Mouse (Mus musculus): ENCODE measurements around the gene Cd86. TPM values are rescaled to one million over a fixed set of nuclear protein-coding genes. Genes with fewer than 3 reads are reported as not detected.

Gene Cd86
- 1.5 TPM in 1 of 2 replicates, not detected in the other for polyA plus RNA-seq (2012; ENCODE audit: insufficient read depth, low replicate concordance)

DNA sequence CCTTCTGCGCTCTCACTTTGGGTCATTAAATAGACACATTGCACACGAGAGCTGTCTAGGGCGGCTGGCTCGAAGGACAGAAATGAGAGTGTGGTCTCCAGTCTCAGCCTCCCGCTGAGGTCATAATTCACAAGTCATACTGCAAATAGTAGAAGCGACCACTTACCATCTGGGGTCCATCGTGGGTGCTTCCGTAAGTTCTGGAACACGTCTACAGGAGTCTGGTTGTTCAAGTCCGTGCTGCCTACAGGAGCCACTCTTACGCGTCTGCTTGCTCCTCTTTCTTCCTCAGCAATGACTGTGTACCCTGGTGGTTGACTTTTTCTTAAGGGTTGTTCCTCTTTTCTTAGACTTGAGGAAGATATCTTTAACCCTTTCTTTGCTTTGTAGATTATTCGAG lies at the start of gene Cd86:
TSS of gene Cd86 (minus strand) at position 300 of the 400 bp plus-strand sequence.
- TF ChIP-seq GATA1 (IDR thresholded peaks at IDR 0.05; ENCODE audit: borderline replicate concordance, low read length) (no peak), FLI1 (IDR thresholded peaks at IDR 0.05; ENCODE audit: low read length) (no peak)
- no peaks in the 10 kb centered on the region for H3K4me1 ChIP-seq
- peak within 1 kb of the TSS; percentile 78 for H3K4me3 ChIP-seq (replicated peaks)
- no peaks in the 10 kb centered on the region for H3K27me3 ChIP-seq (replicated peaks)
- H3K9me3 ChIP-seq, result no peaks in the 10 kb centered on the region
- no peaks in the 10 kb centered on the region for H3K36me3 ChIP-seq (replicated peaks; ENCODE audit: low read length)

DNA sequence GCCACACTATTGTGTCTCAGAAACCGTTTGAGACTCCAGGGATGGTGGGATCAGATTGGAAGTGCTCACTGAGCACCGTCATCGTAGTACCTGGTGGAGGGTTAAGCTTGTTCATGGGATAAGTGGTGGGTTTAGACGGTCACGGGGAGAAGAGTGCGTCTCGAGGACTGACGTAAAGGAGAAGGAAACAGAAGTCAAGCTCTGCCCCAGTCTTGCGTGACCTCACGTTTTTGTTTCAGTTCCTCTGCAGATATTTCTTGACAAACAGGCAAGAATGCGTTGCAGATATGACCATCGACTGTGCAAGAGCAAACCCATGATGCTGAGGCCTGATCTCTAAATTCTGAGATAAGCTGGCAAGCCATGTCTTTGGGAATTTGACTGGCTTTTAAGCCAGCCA lies 45.9 kb upstream of the Cd86 start:
- TF ChIP-seq FLI1 (IDR thresholded peaks at IDR 0.05; ENCODE audit: low read length) (no peak), GATA1 (IDR thresholded peaks at IDR 0.05; ENCODE audit: borderline replicate concordance, low read length) (no peak)
- Histone ChIP-seq H3K4me1 (0 out of 2 replicates have a peak, but pooled peaks cover 3% of the 10 kb centered on the region), H3K9me3 (peaks cover 8% of the 10 kb centered on the region), H3K27me3 (replicated peaks) (peaks cover 20% of the 10 kb centered on the region), H3K4me3 (replicated peaks) (no peak overlapping the region), H3K36me3 (replicated peaks; ENCODE audit: low read length) (no peaks in the 10 kb centered on the region)

DNA sequence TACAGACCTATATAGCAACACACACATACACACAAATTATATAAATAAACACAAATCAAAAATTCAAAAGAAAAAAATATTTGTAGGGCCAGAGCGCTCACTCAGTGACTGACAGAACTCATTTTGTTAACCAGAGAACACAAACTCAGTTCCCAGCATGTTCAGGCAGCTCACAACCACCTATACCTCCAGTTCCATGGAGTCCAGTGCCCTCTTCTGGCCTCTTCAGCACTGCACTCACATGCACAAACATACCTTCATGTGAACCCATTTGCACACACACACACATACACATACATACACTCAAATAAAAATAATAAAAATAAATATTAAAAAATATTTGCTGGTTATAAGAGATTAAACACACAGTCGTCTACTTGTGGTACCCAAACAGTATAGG lies 44.9 kb upstream of the Cd86 start:
- Histone ChIP-seq H3K4me1 (0 out of 2 replicates have a peak, but pooled peaks cover 3% of the 10 kb centered on the region), H3K9me3 (peaks cover 11% of the 10 kb centered on the region), H3K36me3 (replicated peaks; ENCODE audit: low read length) (no peaks in the 10 kb centered on the region), H3K4me3 (replicated peaks) (no peak overlapping the region), H3K27me3 (replicated peaks) (peaks cover 14% of the 10 kb centered on the region)
- no peak for TF ChIP-seq FLI1 (IDR thresholded peaks at IDR 0.05; ENCODE audit: low read length)
- TF ChIP-seq GATA1 (IDR thresholded peaks at IDR 0.05; ENCODE audit: borderline replicate concordance, low read length), result no peak

DNA sequence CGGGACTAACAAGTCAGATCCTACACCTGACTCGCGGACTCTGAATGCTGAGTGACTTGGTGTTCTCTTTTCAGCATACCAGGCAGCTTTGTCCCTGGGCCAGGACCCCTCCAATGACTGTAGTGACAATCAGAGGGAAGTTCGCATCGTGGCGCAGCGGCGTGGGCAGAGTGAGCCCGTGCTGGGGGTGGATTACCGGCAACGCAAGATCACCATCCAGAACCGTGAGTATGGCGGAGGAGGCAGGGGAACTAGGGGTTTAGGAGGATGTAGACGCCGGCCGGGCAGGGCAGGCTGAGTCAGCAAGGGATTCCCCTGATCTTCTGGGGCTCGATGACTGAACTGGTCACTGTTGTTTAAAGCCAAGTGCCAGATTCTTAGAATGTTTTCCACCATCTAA lies 43.5 kb upstream of the Cd86 start:
- peaks cover 11% of the 10 kb centered on the region for H3K9me3 ChIP-seq
- H3K4me3 ChIP-seq (replicated peaks), result no peak overlapping the region
- no peak for TF ChIP-seq FLI1 (IDR thresholded peaks at IDR 0.05; ENCODE audit: low read length)
- no peak for TF ChIP-seq GATA1 (IDR thresholded peaks at IDR 0.05; ENCODE audit: borderline replicate concordance, low read length)
- 0 out of 2 replicates have a peak, but pooled peaks cover 3% of the 10 kb centered on the region for H3K4me1 ChIP-seq
- peaks cover 8% of the 10 kb centered on the region for H3K27me3 ChIP-seq (replicated peaks)
- no peaks in the 10 kb centered on the region for H3K36me3 ChIP-seq (replicated peaks; ENCODE audit: low read length)

DNA sequence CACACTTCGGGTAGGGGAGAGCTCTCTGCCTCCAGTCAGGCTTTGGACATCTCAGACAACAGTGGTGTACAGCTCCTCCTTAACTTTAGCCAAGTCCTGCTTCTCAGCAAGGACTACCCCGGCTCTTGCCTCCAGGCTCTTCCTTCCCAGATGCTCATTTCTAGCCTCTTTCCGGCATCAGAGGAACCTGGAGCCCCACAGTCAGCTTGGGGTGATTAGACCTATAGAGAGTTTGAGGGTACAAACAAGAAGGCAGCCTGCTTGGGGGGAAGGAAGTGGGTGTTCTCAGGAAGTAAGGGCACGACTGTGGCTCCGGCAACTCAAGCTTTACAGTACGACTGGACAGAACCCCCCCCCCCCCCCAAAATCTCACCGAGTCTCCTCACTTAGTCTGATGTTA lies 42.9 kb upstream of the Cd86 start:
- Histone ChIP-seq H3K4me1 (no peaks in the 10 kb centered on the region), H3K36me3 (replicated peaks; ENCODE audit: low read length) (no peaks in the 10 kb centered on the region), H3K27me3 (replicated peaks) (peaks cover 8% of the 10 kb centered on the region), H3K9me3 (peaks cover 11% of the 10 kb centered on the region), H3K4me3 (replicated peaks) (no peak overlapping the region)
- TF ChIP-seq GATA1 (IDR thresholded peaks at IDR 0.05; ENCODE audit: borderline replicate concordance, low read length) (no peak), FLI1 (IDR thresholded peaks at IDR 0.05; ENCODE audit: low read length) (no peak)

DNA sequence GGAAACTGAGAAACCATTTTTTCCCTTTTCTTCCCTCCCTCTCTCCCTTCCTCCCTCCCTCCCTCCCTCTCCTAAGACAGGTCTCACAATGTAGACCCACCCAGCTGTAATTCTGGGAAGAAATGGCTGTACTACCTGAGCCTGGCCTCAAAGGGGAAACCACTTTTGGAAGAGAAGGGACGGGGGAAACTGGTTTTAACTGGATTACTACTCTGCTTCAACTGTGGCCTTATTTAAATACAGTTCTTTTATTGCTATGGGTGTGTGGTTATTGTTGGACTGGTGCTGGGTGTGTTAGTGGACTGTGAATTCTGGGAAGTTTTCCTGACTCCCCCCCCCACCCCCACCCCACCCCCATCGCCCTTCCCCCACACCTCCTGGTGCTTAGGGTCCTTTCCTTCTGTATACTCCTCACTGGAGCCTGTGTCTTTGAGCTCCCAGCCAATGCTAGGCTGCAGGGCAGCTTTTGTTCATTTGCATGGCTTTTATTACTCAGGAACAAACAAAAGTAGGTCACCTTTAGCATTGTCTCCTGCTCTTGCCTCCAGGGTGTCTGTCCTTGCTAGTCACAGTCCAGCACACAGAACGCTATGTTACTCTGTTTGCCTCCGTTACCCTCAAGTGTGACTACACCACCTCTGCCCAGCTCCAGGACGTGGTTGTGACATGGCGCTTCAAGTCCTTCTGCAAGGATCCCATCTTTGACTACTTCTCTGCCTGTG lies 42.0 kb upstream of the Cd86 start:
- peak overlapping the region; percentile 35 for H3K4me3 ChIP-seq (replicated peaks)
- no peaks in the 10 kb centered on the region for H3K36me3 ChIP-seq (replicated peaks; ENCODE audit: low read length)
- no peaks in the 10 kb centered on the region for H3K4me1 ChIP-seq
- TF ChIP-seq FLI1 (IDR thresholded peaks at IDR 0.05; ENCODE audit: low read length) (no peak), GATA1 (IDR thresholded peaks at IDR 0.05; ENCODE audit: borderline replicate concordance, low read length) (no peak)
- peaks cover 8% of the 10 kb centered on the region for H3K27me3 ChIP-seq (replicated peaks)
- peaks cover 11% of the 10 kb centered on the region for H3K9me3 ChIP-seq

DNA sequence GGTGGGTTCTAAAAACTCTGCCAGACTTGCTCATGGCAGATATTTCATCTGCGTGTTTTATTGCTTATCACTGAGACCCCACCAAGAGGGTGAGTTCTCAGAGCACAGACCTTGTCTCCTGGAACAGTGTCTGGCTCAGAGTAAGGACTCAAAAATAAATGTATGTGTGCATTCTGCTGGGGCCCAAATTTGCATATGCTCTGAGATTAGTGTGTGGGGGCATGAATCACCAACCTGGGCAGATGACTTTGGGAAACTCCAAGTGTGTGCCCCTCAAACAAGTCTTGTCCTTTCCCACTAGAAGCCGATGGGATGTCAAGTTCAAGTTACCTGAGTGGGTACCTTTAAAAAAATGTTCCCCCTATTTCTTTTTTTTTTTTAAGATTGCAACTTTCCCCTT lies 34.6 kb upstream of the Cd86 start:
- no peaks in the 10 kb centered on the region for H3K4me1 ChIP-seq
- H3K4me3 ChIP-seq (replicated peaks), result no peak overlapping the region
- 0 out of 2 replicates have a peak, but pooled peaks cover 4% of the 10 kb centered on the region for H3K9me3 ChIP-seq
- TF ChIP-seq GATA1 (IDR thresholded peaks at IDR 0.05; ENCODE audit: borderline replicate concordance, low read length), result no peak
- TF ChIP-seq FLI1 (IDR thresholded peaks at IDR 0.05; ENCODE audit: low read length), result no peak
- peaks cover 8% of the 10 kb centered on the region for H3K27me3 ChIP-seq (replicated peaks)
- no peaks in the 10 kb centered on the region for H3K36me3 ChIP-seq (replicated peaks; ENCODE audit: low read length)

DNA sequence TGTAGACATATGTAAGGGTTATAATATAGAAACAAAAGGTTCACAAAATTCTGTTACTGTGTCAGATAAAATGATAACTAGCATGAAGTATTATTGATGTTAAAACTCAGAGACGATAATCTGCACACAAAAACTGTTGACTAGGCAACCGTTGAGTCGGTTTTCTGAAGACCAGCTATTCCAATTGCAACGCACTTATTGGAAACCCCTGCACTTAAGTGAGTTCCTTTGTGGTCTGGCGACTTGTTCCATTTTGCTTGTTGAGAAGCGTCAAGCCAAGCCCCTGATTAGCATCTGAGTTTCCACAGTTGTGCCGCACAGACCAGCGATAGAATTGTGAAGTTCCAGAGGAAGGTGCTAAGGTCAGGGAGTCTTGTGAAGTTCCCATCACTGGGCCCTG lies 31.4 kb upstream of the Cd86 start:
- H3K27me3 ChIP-seq (replicated peaks), result peaks cover 30% of the 10 kb centered on the region
- H3K4me1 ChIP-seq, result no peaks in the 10 kb centered on the region
- no peaks in the 10 kb centered on the region for H3K36me3 ChIP-seq (replicated peaks; ENCODE audit: low read length)
- H3K9me3 ChIP-seq, result peaks cover 15% of the 10 kb centered on the region; the same call in 1 of the 2 replicates
- no peak overlapping the region for H3K4me3 ChIP-seq (replicated peaks)
- TF ChIP-seq GATA1 (IDR thresholded peaks at IDR 0.05; ENCODE audit: borderline replicate concordance, low read length) (no peak), FLI1 (IDR thresholded peaks at IDR 0.05; ENCODE audit: low read length) (no peak)

DNA sequence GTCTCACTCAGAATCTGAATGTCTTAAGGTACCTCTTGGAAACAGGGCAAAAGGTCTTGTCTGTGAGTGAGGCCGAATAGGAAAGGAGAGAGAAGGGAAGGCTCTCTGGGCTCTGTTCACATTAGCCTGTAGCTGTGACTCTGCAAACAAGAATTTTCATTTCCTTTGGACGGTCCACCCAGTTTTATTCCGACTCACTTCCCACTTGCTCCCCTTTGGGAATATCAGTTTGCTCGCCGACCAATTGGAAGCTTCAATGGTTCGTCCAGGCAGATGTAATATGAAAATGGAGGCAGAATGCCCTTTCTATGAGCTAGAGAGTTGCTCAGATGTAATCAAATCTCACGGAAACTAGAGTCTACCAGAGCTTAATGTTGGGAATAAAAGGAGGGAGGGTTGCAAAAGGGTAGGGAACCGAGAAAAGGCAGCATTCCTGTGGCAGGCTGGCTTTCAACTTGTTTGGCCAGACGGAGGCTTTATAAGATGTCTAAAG lies 29.0 kb upstream of the Cd86 start:
- peaks cover 15% of the 10 kb centered on the region; the same call in 1 of the 2 replicates for H3K9me3 ChIP-seq
- peaks cover 33% of the 10 kb centered on the region for H3K27me3 ChIP-seq (replicated peaks)
- no peak overlapping the region for H3K4me3 ChIP-seq (replicated peaks)
- H3K4me1 ChIP-seq, result no peaks in the 10 kb centered on the region
- TF ChIP-seq FLI1 (IDR thresholded peaks at IDR 0.05; ENCODE audit: low read length), result no peak
- TF ChIP-seq GATA1 (IDR thresholded peaks at IDR 0.05; ENCODE audit: borderline replicate concordance, low read length), result no peak
- no peaks in the 10 kb centered on the region for H3K36me3 ChIP-seq (replicated peaks; ENCODE audit: low read length)

DNA sequence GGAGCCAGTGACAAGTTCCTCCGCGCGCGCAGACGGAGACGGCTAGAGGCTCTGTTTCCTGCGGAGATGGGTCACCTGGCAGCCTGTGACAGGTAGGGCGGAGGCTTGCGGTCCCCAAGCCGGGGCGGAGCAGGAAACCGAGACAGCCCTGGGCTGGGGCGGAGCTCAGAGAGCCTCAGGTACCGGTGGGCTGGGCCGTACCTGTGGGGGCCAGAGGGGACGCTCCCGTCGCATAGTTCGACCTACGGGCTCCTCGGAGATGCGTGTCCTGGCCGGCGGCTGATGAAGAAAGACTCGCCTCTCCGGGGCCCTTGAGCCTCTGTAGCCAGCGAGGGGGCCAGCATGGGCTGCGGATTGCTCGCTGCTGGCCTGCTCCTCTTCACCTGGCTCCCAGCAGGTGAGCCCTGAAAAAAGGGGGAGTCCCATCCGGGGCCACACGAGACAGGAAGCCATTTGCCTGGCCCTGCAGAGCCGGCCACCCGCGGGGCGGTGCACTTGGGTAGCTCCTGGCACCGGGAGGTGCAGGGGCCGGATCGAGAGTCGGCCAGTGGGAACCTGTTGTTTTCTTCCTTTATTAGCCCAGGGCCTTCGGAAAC lies 28.0 kb upstream of the Cd86 start, which contains the start of gene Ildr1:
TSS of gene Ildr1 (plus strand) at position 161 of the 596 bp plus-strand sequence.
- no peaks in the 10 kb centered on the region for H3K4me1 ChIP-seq

More for the DNA sequence above, 28.0 kb upstream of the Cd86 start, which contains the start of gene Ildr1:
- H3K27me3 ChIP-seq (replicated peaks), result peaks cover 33% of the 10 kb centered on the region
- H3K36me3 ChIP-seq (replicated peaks; ENCODE audit: low read length), result no peaks in the 10 kb centered on the region
- TF ChIP-seq FLI1 (IDR thresholded peaks at IDR 0.05; ENCODE audit: low read length), result no peak
- TF ChIP-seq GATA1 (IDR thresholded peaks at IDR 0.05; ENCODE audit: borderline replicate concordance, low read length), result no peak
- no peak within 1 kb of the TSS for H3K4me3 ChIP-seq (replicated peaks)
- peaks cover 15% of the 10 kb centered on the region; the same call in 1 of the 2 replicates for H3K9me3 ChIP-seq
